Mouse (Mus musculus): ENCODE measurements around the gene Enc1.
A peak's percentile ranks its signal among the peaks of the same experiment; 100 is the strongest.

Enc1 gene

DNA sequence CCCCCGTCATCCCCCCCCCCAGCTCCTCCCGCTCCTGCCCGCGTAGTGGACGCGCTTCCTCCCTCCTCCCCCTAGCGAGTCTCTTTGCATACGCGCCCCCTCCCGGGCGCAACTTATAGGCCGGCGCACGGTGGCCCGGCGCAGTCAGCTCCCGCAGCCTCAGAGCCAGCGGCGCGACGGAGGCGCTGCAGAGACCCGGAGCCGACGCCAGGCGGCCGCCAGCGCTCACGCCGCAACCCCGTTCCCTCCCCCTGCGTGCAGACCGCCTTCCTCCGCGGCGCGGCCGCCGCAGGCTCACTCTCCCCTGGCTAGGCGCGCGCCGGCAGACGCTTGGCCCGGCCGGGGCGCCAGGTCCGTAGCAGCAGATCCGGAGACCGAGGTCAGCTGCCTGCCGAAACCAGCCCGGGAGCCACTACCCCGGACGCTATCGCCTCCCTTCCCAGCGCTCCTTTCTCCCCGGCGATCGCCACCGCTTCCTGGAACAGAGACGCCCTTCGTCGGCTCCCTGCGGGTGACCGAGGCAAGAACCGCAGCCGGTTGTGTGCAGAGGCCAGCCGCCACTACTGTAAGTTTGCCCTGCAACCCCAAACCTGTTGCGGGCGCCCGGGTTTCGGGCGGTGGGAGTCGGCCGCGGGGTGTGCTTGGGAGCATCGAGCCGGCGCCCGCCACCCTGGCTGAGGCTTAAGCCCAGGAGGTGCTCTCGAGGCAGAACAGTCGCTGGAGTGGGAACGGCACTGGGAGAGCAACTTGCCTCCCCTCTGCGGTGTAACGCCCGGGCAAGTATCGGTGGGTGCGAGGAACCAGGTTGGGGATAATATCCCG lies at the start of gene Enc1:
Gene Enc1, plus strand, starts transcription at position 141 of the 822 bp plus-strand sequence.
- peak; percentile 44 for DNase-seq

DNA sequence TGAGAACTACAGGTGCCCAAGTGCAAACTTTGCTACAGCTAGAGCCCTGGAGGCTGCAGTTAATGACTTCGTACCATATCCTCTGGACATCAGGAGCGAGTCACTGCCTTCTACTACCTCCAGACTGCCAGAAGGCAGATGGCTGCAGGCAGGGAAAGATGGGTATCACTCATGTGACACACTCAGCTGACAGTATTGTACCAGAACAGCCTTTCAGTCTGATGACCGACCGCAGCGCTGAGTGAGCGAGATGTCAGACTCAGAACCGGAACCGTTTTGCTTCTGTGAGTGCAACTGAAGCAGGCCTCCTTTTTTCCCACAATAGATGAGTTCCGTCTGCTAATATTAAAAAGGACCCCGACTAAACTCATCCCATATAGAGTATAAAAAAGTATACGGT lies 48.3 kb upstream of the Enc1 start:
- DNase-seq, result no peak

DNA sequence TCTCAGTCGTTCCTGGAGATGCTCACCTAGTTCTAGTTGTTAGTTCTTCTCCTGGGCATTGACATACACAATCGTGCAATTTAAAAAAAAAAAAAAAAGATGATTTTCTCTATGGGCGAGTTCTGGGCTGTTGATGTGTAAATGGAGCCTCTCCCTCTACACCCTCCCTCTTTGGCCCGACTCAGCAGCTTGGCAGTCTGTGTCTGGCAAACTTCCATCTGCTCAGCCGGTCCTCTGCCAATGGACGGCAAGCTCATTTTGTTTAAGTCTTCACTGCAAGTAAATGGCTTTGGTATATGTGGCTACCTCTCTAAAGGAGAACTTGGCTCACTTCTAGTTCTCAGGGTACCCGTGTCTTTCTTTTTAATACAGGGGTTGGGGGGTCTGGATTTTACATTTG lies 47.5 kb upstream of the Enc1 start:
- peak; percentile 62 for DNase-seq

DNA sequence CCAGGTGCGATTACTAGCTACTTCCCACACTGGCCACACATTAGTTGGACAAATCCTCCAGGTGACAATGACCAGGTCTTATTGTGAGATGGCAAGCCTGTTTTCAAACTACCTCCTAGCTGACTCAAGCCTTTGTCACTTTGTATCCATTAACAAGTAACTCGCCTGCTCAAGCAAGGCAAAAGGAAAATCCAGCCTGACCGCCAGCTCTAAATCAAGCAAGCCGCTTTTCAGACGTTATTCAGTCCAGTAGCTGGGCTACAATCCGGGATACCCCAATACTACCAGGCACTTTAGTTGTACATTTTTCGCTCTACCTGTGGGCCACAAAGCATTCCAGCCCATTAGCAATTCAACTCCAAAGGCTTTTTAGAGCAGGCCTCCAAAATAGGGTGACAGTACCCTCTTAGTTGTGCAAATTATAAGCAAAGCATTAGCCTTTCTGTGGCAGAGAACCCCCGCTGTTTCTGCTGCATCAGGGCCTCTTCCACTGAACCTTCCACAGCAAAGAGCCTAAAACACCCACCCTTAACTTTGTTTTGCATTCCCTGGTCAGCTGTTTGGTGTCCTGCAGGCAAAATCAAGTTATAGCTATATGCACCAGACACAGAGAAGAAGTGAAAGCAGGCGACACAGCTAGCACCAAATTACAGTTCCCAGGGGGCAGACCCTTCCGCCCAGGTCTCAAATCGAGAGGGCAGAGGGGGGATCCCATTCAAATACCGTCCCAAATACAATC lies 44.5 kb upstream of the Enc1 start:
- DNase-seq, result no peak

DNA sequence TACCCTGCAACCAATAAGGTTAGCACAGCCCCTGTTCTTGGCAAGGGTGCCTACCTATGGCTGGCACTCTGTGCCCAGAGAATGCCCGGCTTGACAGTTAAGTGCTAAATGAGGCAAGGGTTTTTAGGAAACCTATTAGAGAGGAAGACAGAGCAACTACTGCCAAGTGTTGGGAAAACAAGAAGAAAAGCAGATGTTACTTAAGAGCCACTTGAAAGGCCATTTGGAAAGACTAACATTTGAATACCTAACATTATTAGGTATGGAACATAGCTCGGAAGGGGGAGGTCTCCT lies 44.0 kb upstream of the Enc1 start:
- DNase-seq, result no peak

DNA sequence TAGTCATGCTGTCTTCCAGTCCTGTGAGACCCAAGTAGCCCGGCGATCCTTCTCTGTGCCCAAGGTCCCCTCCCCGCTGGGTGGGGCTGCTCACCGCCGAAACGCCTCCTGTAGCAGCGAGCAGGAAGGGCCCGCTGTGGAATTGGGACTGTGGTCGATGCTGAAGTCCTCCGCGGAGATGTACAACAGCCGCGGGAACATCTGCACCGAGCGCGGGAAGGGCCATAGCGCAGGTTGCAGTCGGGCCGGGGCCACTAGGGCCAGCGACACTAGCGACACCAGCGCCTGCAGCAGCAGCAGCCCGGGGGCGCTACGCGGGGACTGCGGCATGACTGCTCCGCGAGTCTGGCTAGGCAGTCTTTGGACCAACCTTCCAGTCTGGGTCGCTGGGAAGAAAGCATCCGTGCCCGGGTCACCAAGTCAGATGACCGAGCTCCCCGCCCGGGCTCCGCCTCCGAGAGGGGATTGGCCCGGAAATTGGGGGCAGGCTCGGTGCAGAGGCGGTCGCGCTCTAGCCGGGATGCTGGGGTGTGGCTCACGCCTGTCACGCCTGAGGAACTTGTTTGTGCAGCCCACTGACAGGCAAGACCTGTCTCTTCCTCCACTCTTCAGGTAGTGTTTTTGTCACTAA lies 42.9 kb upstream of the Enc1 start, which contains the start of gene Hexb:
Gene Hexb, minus strand, starts transcription at position 426 of the 631 bp plus-strand sequence.
- DNase-seq, result peak; percentile 83

DNA sequence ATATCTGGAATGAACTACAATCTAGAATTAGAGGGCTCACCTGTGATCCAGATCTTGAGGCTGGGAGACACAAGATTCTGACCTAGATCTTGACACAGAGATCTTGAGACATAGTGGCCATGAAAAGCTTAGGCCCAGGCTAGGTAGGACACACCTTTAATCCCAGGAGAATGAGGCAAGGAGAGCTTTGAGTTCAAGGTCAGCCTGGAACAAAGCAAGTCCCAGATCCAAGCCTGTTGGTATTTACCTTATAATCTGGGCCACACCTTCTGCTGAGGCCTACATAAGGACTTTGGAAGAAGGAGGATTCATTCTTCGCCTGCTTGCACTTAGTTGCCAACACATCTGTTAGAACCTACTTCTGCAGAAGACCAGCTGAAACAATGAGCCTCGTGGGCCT lies 41.8 kb upstream of the Enc1 start:
- no peak for DNase-seq

DNA sequence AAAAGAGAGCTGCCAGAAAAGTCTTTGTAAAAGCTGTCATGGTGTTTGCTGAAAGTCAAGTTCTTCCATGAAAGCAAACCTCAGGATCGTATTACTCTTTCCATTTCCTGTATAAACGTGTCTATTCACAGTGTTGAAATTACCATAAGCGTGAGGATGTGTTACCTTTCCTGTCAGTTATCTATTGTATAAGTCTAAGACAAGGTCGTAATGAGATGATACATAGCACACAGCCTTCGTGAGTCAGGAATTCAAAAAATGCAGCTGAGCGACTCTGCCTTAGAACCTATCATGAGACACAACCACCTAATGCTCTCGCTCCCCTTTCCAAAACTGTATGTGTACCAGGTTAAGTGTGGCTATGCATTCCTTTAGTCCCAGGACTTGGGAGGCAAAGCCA lies 39.8 kb upstream of the Enc1 start:
- DNase-seq, result no peak

DNA sequence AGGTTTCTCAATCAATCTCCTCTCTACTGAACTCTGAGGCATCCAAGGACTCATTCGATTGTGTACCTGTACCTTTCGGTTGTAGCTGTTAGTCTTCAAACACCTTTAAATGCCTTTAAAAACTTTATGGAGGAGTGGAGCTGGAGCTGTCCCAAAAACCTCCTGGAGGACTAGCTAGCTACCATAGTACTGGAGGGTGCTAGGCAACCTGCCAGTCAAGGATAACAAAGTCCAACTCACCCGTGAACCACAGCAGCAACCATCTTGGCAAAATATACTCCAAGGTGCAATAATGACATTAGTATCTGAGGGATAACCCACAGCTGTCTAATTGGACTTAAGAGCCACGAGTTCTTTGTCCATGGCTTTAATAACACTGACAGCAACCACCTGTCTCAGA lies 39.0 kb upstream of the Enc1 start:
- DNase-seq, result no peak

DNA sequence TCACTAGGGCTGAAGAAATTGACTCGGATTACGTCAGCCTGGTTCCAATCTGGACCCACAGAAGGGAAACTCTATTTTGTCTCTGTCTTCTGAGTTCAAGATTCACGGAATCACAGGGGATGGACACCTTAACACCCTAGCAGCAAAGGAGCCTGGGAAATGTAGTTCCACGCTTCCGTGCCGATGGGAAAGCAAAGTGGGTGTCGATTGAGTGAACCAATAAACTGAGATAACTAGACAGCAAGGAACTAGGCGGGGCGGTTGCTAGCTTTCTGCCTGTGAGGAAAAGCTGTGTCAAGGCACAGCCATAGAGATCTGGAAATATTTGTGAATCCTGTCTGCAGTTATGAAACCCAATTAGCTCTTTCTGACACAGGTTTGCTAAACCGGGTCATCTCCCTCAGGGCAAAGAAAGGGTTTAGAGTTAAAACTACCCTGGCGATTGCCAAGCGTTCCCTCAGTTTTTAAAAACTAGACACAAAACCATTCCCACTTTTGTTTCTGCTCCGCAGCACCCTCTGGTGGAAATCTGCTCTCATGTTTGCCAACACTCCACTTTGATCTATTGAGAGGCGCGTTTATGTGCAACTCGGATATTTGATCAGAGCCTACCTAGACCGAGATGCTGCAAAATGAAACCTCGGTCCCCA lies 35.7 kb upstream of the Enc1 start:
- peak; percentile 62 for DNase-seq

DNA sequence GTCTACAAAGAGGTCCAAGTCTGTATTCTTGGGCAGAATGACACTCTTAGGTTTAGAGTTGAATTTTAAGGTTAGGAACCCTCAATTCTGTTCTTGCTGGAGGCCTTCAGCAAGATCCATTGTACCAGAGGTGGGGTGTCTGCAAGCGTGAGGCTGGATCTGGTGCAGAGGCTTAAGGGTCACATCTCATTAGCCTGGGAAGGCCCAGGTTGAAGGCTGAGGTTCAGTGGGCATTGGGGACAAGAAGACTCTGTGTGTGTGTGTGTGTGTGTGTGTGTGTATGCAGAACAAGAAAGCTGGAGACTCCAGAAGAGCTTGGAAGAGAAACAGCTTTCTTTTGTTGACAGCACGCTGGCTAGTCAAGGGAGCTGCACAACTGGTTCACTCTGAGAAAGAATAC lies 34.9 kb upstream of the Enc1 start:
- DNase-seq, result no peak

DNA sequence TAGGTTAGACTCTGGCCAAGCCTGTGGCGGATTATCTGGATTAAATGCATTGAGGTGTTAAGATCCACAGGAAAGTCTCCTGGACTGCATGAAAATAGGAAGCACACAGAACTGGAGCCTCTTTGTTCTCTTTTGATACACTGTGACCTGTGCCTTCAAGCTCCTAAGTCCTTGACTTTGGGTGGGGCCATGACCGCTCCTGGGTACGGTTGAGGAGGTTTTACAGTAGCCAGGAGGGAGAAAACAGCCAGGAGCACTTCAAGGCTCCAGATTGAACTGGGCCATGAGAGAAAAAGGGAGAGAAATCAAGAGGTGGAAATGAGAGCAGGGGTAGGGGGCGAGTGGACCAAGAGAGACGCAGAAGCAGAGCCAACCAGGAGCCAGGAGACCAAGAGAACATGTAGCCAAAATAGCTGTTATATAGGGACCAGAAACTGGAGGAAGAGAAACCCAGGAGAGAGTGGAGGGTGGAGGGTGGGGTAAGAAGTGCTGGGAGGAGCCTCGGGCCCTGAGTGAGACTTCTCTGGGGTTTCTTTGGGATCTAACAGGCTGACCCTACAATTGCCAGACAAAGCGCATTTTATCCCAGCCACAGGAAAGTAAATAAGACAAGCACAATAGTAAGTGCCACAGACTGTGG lies 33.3 kb upstream of the Enc1 start:
- DNase-seq, result no peak

DNA sequence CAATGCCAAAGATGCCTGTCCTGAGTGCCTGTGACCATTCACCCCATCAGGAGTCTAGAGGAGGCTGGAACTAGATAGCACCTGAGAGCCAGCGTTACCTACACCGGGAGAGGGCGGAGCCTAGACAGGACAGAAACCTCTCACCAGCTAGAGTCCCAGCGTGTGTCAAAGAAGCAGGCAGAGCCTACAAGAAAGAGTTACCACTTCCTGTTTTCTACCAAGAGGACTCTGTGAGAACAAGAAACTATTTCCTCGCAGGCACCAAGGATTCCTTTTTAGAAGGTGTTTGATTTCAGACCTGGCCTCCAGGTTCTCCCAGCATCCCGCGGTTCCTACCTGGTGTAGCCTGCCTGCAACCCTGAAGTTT lies 32.8 kb upstream of the Enc1 start:
- DNase-seq, result no peak

DNA sequence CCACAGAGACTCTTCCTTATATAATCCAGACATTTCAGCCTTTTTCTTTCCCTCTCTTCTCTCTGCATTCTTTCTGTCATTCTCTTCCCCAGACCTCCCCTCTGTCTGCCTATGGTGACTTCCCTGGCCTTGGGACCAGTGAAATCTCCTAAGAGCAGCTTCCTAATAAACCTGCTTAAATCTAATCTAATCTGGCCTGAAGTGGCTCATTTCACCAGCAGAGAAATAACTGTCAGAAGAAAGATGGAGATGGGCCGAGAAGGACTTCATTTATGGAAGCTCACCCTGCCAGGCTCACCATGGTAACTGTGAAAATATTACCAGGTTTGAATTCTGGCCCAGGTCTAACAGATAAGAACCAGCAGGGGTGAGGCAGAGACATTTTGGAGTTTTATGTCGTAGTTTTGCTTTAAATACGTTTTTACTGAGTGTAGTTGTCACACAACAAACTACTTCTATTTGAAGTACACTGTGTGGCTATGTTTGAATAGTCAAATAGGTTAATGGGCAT lies 32.4 kb upstream of the Enc1 start:
- no peak for DNase-seq

DNA sequence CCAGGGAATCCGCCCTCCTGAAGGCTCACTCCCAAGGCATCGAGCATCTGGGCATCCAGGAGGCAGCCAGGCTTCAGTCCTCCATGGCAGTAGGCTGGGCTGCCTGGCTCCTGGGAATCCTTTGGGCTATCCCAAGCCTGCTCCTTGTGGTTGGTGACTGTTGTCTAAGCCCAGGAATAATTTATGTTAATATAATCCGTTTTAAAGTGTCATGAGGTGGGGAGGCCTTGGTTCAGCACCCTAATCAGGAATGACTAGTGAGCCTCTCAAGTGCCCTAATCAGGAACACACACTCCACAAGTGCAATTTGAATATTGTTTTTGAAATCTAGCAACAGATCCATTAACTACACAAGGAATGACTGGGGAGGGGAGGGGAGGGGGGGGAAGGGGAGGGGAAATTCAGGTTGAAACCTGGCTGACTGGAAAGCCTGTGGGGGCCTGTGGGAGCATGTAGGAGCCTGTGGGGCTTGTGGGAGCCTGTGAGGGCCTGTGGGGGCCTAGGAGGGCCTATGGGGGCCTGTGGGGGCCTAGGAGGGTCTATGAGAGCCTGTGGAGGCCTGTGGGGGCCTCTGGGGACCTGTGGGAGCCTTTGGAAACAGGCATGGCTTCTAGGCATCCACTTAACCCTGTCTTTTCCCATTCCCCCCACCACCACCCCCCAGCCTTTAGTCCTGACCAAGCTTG lies 26.2 kb upstream of the Enc1 start:
- DNase-seq, result no peak

DNA sequence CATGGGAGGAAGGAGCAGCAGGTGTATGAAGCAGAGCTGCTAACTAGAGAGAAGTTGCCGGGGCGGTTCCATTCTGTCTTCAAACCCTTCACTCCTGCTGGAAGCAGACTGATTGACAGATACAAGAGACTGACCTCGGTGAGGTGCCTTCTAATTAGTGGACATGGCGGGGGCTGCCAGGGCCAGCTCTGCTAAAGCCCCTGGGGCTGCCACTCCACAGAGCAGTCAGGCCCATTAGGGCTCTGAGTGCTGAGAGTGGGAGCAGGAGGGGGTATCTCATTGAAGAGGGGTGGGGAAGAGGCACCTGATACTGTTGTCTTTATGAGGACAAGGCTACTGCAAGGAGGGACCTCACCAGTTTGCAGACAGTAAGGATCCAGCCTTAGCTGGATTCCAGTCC lies 25.3 kb upstream of the Enc1 start:
- DNase-seq, result no peak

DNA sequence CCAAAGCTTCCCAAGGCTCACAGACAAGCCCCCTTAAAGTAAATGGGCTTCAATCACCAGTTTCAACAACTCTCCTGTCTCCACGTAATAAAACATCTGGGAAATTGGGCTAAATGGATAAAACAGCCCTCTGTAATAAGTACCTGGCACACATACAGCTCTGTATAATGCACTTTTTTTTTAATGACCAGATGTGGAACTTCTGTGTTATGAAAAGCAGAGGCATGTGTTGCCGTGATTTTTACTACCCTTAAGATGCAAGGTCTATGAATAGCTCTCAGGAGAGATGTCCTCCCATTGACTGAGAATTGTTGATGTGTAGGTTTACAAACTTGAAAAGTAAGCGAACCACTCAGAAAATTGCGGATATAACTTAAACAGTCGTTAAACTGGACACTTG lies 24.7 kb upstream of the Enc1 start:
- no peak for DNase-seq

DNA sequence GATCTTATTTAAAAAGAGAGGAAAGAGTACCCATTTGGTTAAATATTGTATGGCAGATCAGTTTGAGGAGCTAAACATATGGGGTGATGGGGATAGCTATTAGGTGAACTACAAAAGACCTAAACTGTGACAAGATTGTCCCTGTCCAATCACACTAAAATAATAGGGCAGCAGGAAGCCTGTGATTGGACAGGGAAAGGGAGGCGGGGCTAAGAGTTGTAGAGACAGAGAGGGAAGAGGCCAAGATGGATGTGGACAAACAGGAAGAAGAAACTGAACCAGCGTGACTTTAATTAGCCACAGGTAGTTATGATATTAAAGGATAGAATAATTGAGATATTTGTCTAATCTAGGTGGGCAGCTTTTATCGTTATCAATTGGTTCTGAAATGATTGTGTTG lies 20.9 kb upstream of the Enc1 start:
- DNase-seq, result no peak

DNA sequence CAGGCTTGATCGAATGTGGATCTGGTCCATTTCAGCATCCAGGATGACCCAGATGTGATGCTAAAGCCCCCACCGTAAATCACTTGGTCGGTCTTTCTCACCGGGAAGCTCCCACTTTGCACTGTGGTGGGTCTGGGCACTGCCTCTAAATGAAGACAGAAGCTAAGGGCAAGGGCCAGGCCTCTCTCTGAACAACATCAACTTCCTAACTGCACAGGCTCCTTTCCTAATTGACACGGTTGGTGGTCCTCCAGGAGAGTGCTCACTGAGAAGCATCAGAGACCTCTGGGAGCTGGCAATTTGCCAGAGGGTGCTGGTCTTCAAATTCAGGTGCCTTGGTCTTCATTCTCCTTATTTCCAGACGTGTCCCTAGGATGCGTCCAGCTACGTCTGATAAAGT lies 17.0 kb upstream of the Enc1 start:
- DNase-seq, result no peak

DNA sequence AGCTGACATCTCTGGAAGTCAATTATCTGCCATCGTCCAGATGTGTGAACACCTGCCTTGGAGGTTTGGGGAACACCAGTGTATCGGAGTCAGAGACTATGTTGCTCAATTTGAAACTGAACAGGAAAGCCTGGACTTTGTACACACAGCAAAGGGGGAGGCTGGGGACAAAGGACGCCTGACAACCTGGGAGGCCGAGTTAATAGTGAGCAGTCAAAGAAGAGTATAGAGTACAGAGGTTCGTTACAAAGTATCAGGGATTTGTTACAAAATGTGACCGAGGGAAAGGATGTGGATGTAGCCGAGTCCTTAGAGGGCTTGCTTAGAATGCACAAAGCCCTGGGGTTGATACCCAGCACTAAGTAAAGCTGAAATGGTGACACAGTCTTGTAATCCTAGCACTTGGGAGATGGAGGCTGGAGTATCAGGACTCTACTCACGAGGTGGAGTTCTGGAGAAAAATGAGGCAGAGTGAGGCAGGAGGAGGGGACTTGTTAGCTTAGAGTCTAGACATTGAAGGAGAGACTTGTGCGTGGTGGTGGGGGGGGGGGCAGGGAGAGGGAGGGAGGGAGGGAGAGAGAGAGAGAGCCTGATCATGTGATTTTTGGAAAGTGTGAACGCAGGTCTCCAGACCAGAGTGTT lies 16.4 kb upstream of the Enc1 start:
- DNase-seq, result no peak

DNA sequence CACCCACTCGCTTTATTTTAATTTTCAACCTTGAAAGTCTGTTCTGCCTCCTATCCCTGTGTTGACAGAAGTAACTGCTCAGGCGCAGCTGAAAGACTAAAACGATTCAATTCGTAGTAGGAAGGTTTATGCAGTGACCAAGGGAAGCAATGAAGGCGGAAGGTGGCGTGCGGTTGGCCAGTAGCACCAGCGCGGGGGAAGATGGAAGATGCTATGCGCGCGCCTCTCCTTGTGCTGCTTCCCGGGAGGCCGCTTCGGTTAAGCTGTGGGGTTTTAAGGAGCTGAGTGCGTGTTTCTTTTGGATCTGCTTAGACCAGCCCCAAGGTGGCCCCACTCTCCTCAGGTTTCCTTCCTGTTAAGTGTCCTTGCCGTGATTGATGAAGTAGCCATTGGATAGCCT lies 15.8 kb upstream of the Enc1 start:
- no peak for DNase-seq

DNA sequence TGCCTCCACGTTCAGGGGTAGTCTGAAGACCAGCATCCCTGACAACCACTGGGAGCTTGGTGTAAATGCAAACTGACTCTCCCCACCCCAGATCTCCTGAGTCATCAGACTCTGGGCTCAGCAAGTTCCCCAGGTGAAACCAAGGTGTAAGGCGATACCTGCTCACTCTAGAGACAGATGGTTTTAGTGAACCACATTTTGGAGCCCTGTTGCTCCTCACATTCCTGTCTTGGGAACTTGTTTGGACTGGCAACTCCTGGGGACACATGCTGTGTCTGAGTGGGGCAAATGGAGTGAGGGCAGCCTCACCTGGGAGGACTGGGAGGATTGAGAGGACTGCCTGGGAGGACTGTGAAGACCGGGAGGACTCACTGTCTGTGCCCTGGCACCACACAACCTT lies 13.1 kb upstream of the Enc1 start:
- DNase-seq, result no peak

Measured in cerebellum, adult 11 months (tissue).